Comparison of ENCODE assay signal across 27 mouse cellular contexts in genomic region chr11:86906767-86907662, GRCm38 (mm10).
A peak's percentile ranks its signal among the peaks of the same experiment; 100 is the strongest.
DNase-seq lines count a peak whose midpoint lies in the region; ATAC-seq and TF ChIP-seq lines count a peak whose summit lies in the region.
"Had no signal": no experiment of that assay in that cellular context is flagged by ENCODE, and none has a peak within 500 bp of the region (broad histone marks: within the 10 kb centered on the region; RNA-seq: fewer than 3 reads in every experiment).

No protein-coding gene starts in this region.

- H3K36me3 ChIP-seq in CH12.LX (replicated peaks in 1 of 2; ENCODE audit: control insufficient read depth in 1 of 2, insufficient read depth in 1 of 2, low read length in 1 of 2) = no peaks in the 10 kb centered on the region
- H3K36me3 ChIP-seq in forebrain, embryonic 16.5 days (ENCODE audit: control insufficient read depth, insufficient read depth) = no peaks in the 10 kb centered on the region
- no peaks in the 10 kb centered on the region for H3K36me3 ChIP-seq in hindbrain, embryonic 10.5 days
- H3K36me3 ChIP-seq: embryonic facial prominence, embryonic 12.5 days; heart, embryonic 10.5 days; lung, embryonic 15.5 days; midbrain, embryonic 10.5 days; neural tube, embryonic 13.5 days; stomach, embryonic 15.5 days had no signal

- peaks cover 5 to 48% of the 10 kb centered on the region in 2 experiments for H3K4me1 ChIP-seq in CH12.LX (ENCODE audit: control insufficient read depth in 1 of 2, insufficient read depth in 2 of 2)
- peaks cover 16% of the 10 kb centered on the region for H3K4me1 ChIP-seq in bone marrow macrophage, adult 2 months (ENCODE audit: control insufficient read depth, insufficient read depth, low read length)
- no peaks in the 10 kb centered on the region for H3K4me1 ChIP-seq in forebrain, embryonic 16.5 days (replicated peaks; ENCODE audit: control insufficient read depth, insufficient read depth, low read length)
- H3K4me1 ChIP-seq in hindbrain, embryonic 10.5 days (replicated peaks) = peaks cover 12% of the 10 kb centered on the region; the same call in 1 of the 2 replicates
- H3K4me1 ChIP-seq: embryonic facial prominence, embryonic 12.5 days; forebrain, embryonic 13.5 days; lung, embryonic 15.5 days; midbrain, embryonic 10.5 days; neural tube, embryonic 13.5 days; stomach, embryonic 15.5 days had no signal

- H3K9ac ChIP-seq in CH12.LX (ENCODE audit: insufficient read depth, low read depth) = no peak overlapping the region
- H3K9ac ChIP-seq in forebrain, embryonic 16.5 days (replicated peaks; ENCODE audit: low read depth, low read length) = no peak overlapping the region
- H3K9ac ChIP-seq: embryonic facial prominence, embryonic 12.5 days; forebrain, embryonic 13.5 days; liver, embryonic 14.5 days; lung, embryonic 15.5 days; neural tube, embryonic 13.5 days; stomach, embryonic 15.5 days had no signal

- H3K4me2 ChIP-seq in CH12.LX (ENCODE audit: insufficient read depth, low read depth, poor library complexity, severe bottlenecking) = no peak overlapping the region
- no peak overlapping the region for H3K4me2 ChIP-seq in forebrain, embryonic 16.5 days (ENCODE audit: low read length)
- H3K4me2 ChIP-seq: embryonic facial prominence, embryonic 12.5 days; forebrain, embryonic 13.5 days; lung, embryonic 15.5 days; neural tube, embryonic 13.5 days; stomach, embryonic 15.5 days had no signal

- DNase-seq in 3T3-L1 (ENCODE audit: low read depth, low spot score) = peak; percentile 19
- peak; percentile 32 for DNase-seq in CH12.LX (ENCODE audit: extremely low read depth)
- DNase-seq in right cerebral cortex, postnatal 4 days = no peak
- DNase-seq in hindbrain, embryonic 10.5 days (ENCODE audit: low spot score) = no peak
- DNase-seq: cerebellum, postnatal 14 days; gastrocnemius, postnatal 10 days; heart, postnatal 4 days; kidney, adult 18-20 months; layer of hippocampus, adult 9-11 months; retina, postnatal 1 day; right cerebral cortex, postnatal 25 days; thymus, adult 2 months had no signal

- H3K9me3 ChIP-seq in CH12.LX (replicated peaks; ENCODE audit: low read length) = no peaks in the 10 kb centered on the region
- no peaks in the 10 kb centered on the region for H3K9me3 ChIP-seq in forebrain, embryonic 16.5 days (ENCODE audit: control insufficient read depth, low read length)
- no peaks in the 10 kb centered on the region for H3K9me3 ChIP-seq in hindbrain, embryonic 10.5 days
- H3K9me3 ChIP-seq: embryonic facial prominence, embryonic 12.5 days; forebrain, embryonic 13.5 days; heart, embryonic 10.5 days; lung, embryonic 15.5 days; midbrain, embryonic 10.5 days; neural tube, embryonic 13.5 days; stomach, embryonic 15.5 days had no signal

- no peaks in the 10 kb centered on the region for H3K79me2 ChIP-seq in CH12.LX (replicated peaks; ENCODE audit: control insufficient read depth, extremely low read depth, insufficient read depth, poor library complexity, severe bottlenecking)

- in situ Hi-C loops in CH12.LX (cut with MboI; ENCODE audit: low pct_ligation_motif_present, low pct_unique_long_range_greater_than_20kb, low sequenced_read_pairs) = loop anchor here (10.0 kb wide), 1 partner anchor 98 kb away; no protein-coding TSS in a partner anchor

- no peak overlapping the region for H3K4me3 ChIP-seq in CH12.LX (replicated peaks in 1 of 3; ENCODE audit: low read depth in 2 of 3, low read length in 2 of 3, poor library complexity in 1 of 3)
- H3K4me3 ChIP-seq in bone marrow macrophage, adult 2 months (ENCODE audit: insufficient read depth, low read length) = no peak overlapping the region
- H3K4me3 ChIP-seq in forebrain, embryonic 16.5 days (replicated peaks; ENCODE audit: low read length) = no peak overlapping the region
- no peak overlapping the region for H3K4me3 ChIP-seq in hindbrain, embryonic 10.5 days
- H3K4me3 ChIP-seq: embryonic facial prominence, embryonic 12.5 days; erythroblast, embryonic 14.5 days; forebrain, embryonic 13.5 days; heart, embryonic 10.5 days; lung, embryonic 15.5 days; midbrain, embryonic 10.5 days; myocyte; neural tube, embryonic 13.5 days; stomach, embryonic 15.5 days had no signal

- no peak for TF ChIP-seq EP300 in CH12.LX (IDR thresholded peaks at IDR 0.05; ENCODE audit: low read length)

- peaks cover 4% of the 10 kb centered on the region for H3K27me3 ChIP-seq in CH12.LX (replicated peaks)
- H3K27me3 ChIP-seq in forebrain, embryonic 16.5 days (replicated peaks; ENCODE audit: control insufficient read depth, insufficient read depth, low read length) = no peaks in the 10 kb centered on the region
- H3K27me3 ChIP-seq in hindbrain, embryonic 10.5 days (ENCODE audit: insufficient read depth, poor library complexity, severe bottlenecking) = no peaks in the 10 kb centered on the region
- H3K27me3 ChIP-seq: embryonic facial prominence, embryonic 12.5 days; forebrain, embryonic 13.5 days; lung, embryonic 15.5 days; neural tube, embryonic 13.5 days; stomach, embryonic 15.5 days had no signal

- no peak overlapping the region for H3K27ac ChIP-seq in CH12.LX (ENCODE audit: insufficient read depth, low read depth)
- H3K27ac ChIP-seq in bone marrow macrophage, adult 2 months (ENCODE audit: insufficient read depth, low read depth, low read length) = peak overlapping the region; percentile 47; the same call in 1 of the 2 replicates
- no peak overlapping the region for H3K27ac ChIP-seq in forebrain, embryonic 16.5 days (ENCODE audit: low read length)
- no peak overlapping the region for H3K27ac ChIP-seq in hindbrain, embryonic 10.5 days
- H3K27ac ChIP-seq: embryonic facial prominence, embryonic 12.5 days; forebrain, embryonic 13.5 days; heart, embryonic 10.5 days; liver, embryonic 14.5 days; lung, embryonic 15.5 days; midbrain, embryonic 10.5 days; neural tube, embryonic 13.5 days; stomach, embryonic 15.5 days had no signal

- TF ChIP-seq CTCF in CH12.LX (conservative IDR thresholded peaks at IDR 0.05 in 1 of 2, IDR thresholded peaks at IDR 0.05 in 1 of 2; ENCODE audit: low read depth in 2 of 2, low read length in 2 of 2) = no peak
- TF ChIP-seq CTCF in bone marrow macrophage, adult 2 months (IDR thresholded peaks at IDR 0.05; ENCODE audit: low read depth, low read length) = no peak

- TF ChIP-seq POLR2A in CH12.LX (IDR thresholded peaks at IDR 0.05; ENCODE audit: low read depth, low read length) = no peak
- no peak for TF ChIP-seq POLR2A in bone marrow macrophage, adult 2 months (IDR thresholded peaks at IDR 0.05; ENCODE audit: borderline replicate concordance, low read depth, low read length)

- dilution Hi-C loops in CH12.LX (cut with MboI; ENCODE audit: extremely low pct_ligation_motif_present, extremely low pct_unique_long_range_greater_than_20kb, low sequenced_read_pairs) = no loop called here

- no peak for TF ChIP-seq RAD21 in CH12.LX (IDR thresholded peaks at IDR 0.05; ENCODE audit: low read depth, low read length)

- WGBS in forebrain, embryonic 16.5 days = 95% methylated on average over 11 of the region's 11 CpGs
- 96% methylated on average over 11 of the region's 11 CpGs for WGBS in hindbrain, embryonic 10.5 days

- peak; percentile 60 for ATAC-seq in megakaryocyte-erythroid progenitor cell, adult 5-6 weeks (replicated peaks; ENCODE audit: low FRiP score, low TSS enrichment, poor library complexity, severe bottlenecking)
- no peak for ATAC-seq in forebrain, embryonic 16.5 days
- ATAC-seq: forebrain, embryonic 13.5 days; hindbrain, embryonic 16.5 days; midbrain, embryonic 16.5 days had no signal

TF ChIP-seq in CH12.LX, 34 proteins besides CTCF, POLR2A, EP300 and RAD21:
- no peak for TF ChIP-seq PAX5 (IDR thresholded peaks at IDR 0.05; ENCODE audit: low read length)
- TF ChIP-seq SIN3A (IDR thresholded peaks at IDR 0.05; ENCODE audit: low read length) = no peak
- TF ChIP-seq CHD1 (IDR thresholded peaks at IDR 0.05; ENCODE audit: low read depth, low read length) = no peak
- TF ChIP-seq JUN (IDR thresholded peaks at IDR 0.05; ENCODE audit: insufficient read depth, low read depth, low read length) = no peak
- TF ChIP-seq ZMIZ1 (IDR thresholded peaks at IDR 0.05; ENCODE audit: low read depth, low read length) = no peak
- TF ChIP-seq MAZ (IDR thresholded peaks at IDR 0.05; ENCODE audit: low read depth, low read length) = no peak
- TF ChIP-seq USF1 (IDR thresholded peaks at IDR 0.05; ENCODE audit: low read depth, low read length) = no peak
- TF ChIP-seq NELFE (IDR thresholded peaks at IDR 0.05; ENCODE audit: low read depth, low read length) = no peak

Comparison
In these comparisons a context has a peak if more than half of its experiments do, and no peak if none do; other contexts are left out.
1. DNase-seq: peak in 3T3-L1 (single experiment) and CH12.LX (single experiment); none in right cerebral cortex, postnatal 4 days (single experiment) and hindbrain, embryonic 10.5 days (single experiment).